Mouse (Mus musculus) bone marrow macrophage, adult 2 months (primary cell): Measurements from ENCODE around the gene Frem1.

Source experiments
- CTCF ChIP-seq: IDR thresholded peaks from 2 replicates; pipeline ENCODE4 v1.5.1; 2012; ENCODE audit warnings: low read depth, mild to moderate bottlenecking, low read length, moderate library complexity
- POLR2A ChIP-seq: IDR thresholded peaks from 2 replicates; pipeline ENCODE4 v1.6.1; 2012; ENCODE audit warnings: mild to moderate bottlenecking, low read depth, low read length, borderline replicate concordance

DNA sequence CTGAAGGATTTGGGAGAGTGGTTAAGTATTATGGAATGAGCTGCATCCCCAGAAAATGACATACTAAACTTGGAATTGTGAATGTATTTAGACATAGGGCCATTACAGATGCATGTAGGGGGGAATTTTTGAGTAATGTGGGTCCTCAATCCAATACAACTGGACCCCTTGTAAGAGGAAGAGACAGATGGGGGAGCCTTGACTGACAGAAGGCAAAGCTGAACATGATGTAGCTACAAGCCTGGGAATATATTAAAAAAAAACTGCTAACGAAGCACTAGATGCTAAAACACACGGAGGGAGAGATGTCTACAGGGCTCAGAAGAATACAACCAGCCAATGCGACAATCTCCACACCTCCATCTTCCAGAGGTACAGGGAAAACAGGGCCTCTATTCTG, 60.1 kb downstream of the Frem1 start:
- TF ChIP-seq CTCF (no peak), POLR2A (no peak)
